Mouse (Mus musculus) ES-E14 (cell line): ENCODE data around the gene Kcnk4.

Experiments used
- CHD2 ChIP-seq: IDR thresholded peaks from 2 replicates; pipeline ENCODE4 v1.6.1; 2014; ENCODE audit warnings: mild to moderate bottlenecking, low read depth, low read length, inconsistent platforms
- HCFC1 ChIP-seq: IDR thresholded peaks from 2 replicates; pipeline ENCODE4 v1.6.1; 2012; ENCODE audit warnings: low read length, inconsistent platforms, borderline replicate concordance; ENCODE audit not compliant: insufficient read depth

DNA sequence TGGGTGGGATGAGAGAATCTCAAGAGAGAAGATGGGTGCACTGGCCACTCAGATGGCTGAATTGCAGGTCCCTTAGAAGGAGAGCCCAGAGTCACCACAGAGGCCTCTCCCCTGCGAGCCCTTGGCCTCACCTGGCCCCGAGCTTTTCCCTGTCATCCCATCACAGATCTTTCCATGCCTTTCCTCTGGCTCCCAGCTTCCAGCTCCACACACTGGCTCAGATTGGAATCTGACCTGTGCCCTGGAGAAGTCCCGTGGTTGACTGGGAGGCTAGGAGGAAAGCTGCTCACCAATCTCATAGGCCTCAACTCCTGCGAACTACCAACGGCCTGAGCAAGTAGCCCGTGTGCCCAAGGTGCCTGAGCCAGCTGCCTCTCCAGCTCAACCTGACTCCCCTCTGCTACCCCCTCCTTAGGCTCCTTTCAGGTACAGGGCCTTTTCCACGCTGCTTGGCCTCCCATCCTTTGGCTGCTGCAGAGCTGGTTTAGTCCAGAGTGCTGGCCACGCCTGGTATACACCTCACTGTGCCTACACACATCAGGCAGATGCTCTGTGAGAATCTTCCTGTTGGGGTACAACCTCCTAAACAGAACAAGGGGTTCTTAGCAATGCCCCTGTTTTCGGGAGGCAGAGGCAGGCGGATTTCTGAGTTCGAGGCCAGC lies 28.7 kb downstream of the Kcnk4 start:
- no peak for TF ChIP-seq CHD2
- TF ChIP-seq HCFC1, result no peak
